In the genomic region with DNA sequence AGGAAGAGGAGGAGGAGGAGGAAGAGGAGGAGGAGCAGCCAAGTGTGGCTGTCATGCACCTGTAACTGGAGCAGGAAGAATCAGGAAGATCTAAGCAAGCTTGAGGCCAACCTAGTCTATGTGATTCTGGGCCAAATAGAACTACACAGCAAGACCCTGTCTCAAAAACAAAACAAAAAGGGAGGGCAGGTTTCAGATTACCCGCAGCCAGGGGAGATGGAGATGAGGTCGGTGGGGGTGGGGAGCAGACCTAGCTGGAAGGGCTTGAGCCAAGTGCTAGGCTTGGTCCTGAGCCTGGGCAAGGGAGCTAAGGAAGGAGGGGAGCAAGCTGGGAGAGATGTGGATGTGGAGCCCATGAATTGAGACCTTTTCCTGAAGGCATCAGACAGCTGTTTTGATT, we compare ENCODE assay signal across 24 mouse cellular contexts. TPM values are rescaled to one million over a fixed set of nuclear protein-coding genes. Genes with fewer than 3 reads are reported as not detected.
DNase-seq lines count a peak whose midpoint lies in the region; ATAC-seq and TF ChIP-seq lines count a peak whose summit lies in the region.
"Had no signal": no experiment of that assay in that cellular context is flagged by ENCODE, and none has a peak within 500 bp of the region (broad histone marks: within the 10 kb centered on the region; RNA-seq: fewer than 3 reads in every experiment).

No protein-coding gene starts in this region.

- H3K9ac ChIP-seq in kidney, postnatal 0 days (ENCODE audit: low read depth, low read length), result no peak overlapping the region
- H3K9ac ChIP-seq in midbrain, embryonic 16.5 days (ENCODE audit: low read depth, low read length), result no peak overlapping the region

- H3K27me3 ChIP-seq in kidney, postnatal 0 days (ENCODE audit: insufficient read depth, low read length), result no peaks in the 10 kb centered on the region
- no peaks in the 10 kb centered on the region for H3K27me3 ChIP-seq in kidney, adult 2 months (replicated peaks; ENCODE audit: control insufficient read depth, insufficient read depth, low read length)
- peaks cover 15% of the 10 kb centered on the region for H3K27me3 ChIP-seq in midbrain, embryonic 16.5 days (ENCODE audit: control insufficient read depth, insufficient read depth, low read depth, low read length)
- H3K27me3 ChIP-seq: Patski had no signal

- TF ChIP-seq CTCF in kidney, postnatal 0 days (IDR thresholded peaks at IDR 0.05; ENCODE audit: low read depth), result no peak
- no peak for TF ChIP-seq CTCF in kidney, adult 2 months (conservative IDR thresholded peaks at IDR 0.05; ENCODE audit: insufficient read depth, insufficient read length, low read depth, low read length)

- TF ChIP-seq POLR2A in kidney, adult 2 months (IDR thresholded peaks at IDR 0.05; ENCODE audit: low read depth, low read length), result no peak

- peak; percentile 11 for DNase-seq in kidney, postnatal 0 days (ENCODE audit: low spot score)
- DNase-seq in kidney, adult 2 months, result no peak
- DNase-seq in ES-CJ7 (ENCODE audit: low read depth, low spot score) (peak; percentile 58), R1 (ENCODE audit: low read depth, low spot score) (peak; percentile 50), ZHBTc4 (ENCODE audit: low read depth, low spot score) (peak; percentile 33)
- no peak for DNase-seq in cerebellum, adult 9-11 months
- DNase-seq in lung, adult 18-20 months, result no peak
- DNase-seq: adrenal gland, adult 2 months; adrenal gland, adult 8-10 months; adrenal gland, postnatal 10 days; adrenal gland, postnatal 14 days; adrenal gland, postnatal 25 days; adrenal gland, postnatal 36 days; B cell, adult 2 months; cerebellum, adult 11 months; cerebellum, adult 11-12 months; cerebellum, adult 18-20 months; cerebellum, adult 2 months; cerebellum, adult 8-10 months had no signal

- no peak overlapping the region for H3K4me3 ChIP-seq in kidney, postnatal 0 days (replicated peaks; ENCODE audit: low read depth, low read length)
- H3K4me3 ChIP-seq in kidney, adult 2 months (ENCODE audit: insufficient read depth, low read depth, low read length), result no peak overlapping the region
- H3K4me3 ChIP-seq in midbrain, embryonic 16.5 days (ENCODE audit: low read depth, low read length), result no peak overlapping the region

- no peaks in the 10 kb centered on the region for H3K9me3 ChIP-seq in kidney, postnatal 0 days (replicated peaks; ENCODE audit: low read length)
- H3K9me3 ChIP-seq in midbrain, embryonic 16.5 days (replicated peaks; ENCODE audit: control insufficient read depth, low read length, poor library complexity, severe bottlenecking), result no peaks in the 10 kb centered on the region

- no peaks in the 10 kb centered on the region for H3K36me3 ChIP-seq in kidney, postnatal 0 days (ENCODE audit: insufficient read depth, low read length)
- H3K36me3 ChIP-seq in kidney, adult 2 months (ENCODE audit: control insufficient read depth, insufficient read depth, low read length), result no peaks in the 10 kb centered on the region
- no peaks in the 10 kb centered on the region for H3K36me3 ChIP-seq in midbrain, embryonic 16.5 days (ENCODE audit: control insufficient read depth, insufficient read depth, low read length)
- H3K36me3 ChIP-seq: G1E had no signal

- WGBS in kidney, postnatal 0 days, result 2% methylated on average over 2 of the region's 2 CpGs
- WGBS in kidney, adult 2 months, result 17% methylated on average over 2 of the region's 2 CpGs
- WGBS in midbrain, embryonic 16.5 days, result 11% methylated on average over 2 of the region's 2 CpGs

- ATAC-seq in kidney, postnatal 0 days (replicated peaks; ENCODE audit: low FRiP score, low read depth), result no peak
- no peak for ATAC-seq in midbrain, embryonic 16.5 days
- ATAC-seq: activated CD4-positive, CD25-positive, alpha-beta regulatory T cell, adult 4 months; CD4-positive, CD25-positive, alpha-beta regulatory T cell, adult 4 months; Patski had no signal

- no peak overlapping the region for H3K4me2 ChIP-seq in kidney, postnatal 0 days (ENCODE audit: low read length)
- H3K4me2 ChIP-seq in midbrain, embryonic 16.5 days (ENCODE audit: low read length), result no peak overlapping the region

- 0 out of 2 replicates have a peak, but pooled peaks cover 5% of the 10 kb centered on the region for H3K4me1 ChIP-seq in kidney, postnatal 0 days (replicated peaks; ENCODE audit: insufficient read depth, low read length)
- peaks cover 3% of the 10 kb centered on the region; the same call in 1 of the 2 replicates for H3K4me1 ChIP-seq in kidney, adult 2 months (ENCODE audit: control insufficient read depth, insufficient read depth, low read length)
- no peaks in the 10 kb centered on the region for H3K4me1 ChIP-seq in midbrain, embryonic 16.5 days (ENCODE audit: control insufficient read depth, insufficient read depth, low read length)

- no peak overlapping the region for H3K27ac ChIP-seq in kidney, postnatal 0 days
- no peak overlapping the region for H3K27ac ChIP-seq in kidney, adult 2 months (ENCODE audit: insufficient read depth, low read depth, low read length)
- H3K27ac ChIP-seq in midbrain, embryonic 16.5 days (ENCODE audit: low read length), result no peak overlapping the region

RNA-seq across cellular contexts. Expression of gene Adprhl2, which starts 14.7 kb away (rescaled TPM):
- 64.5 and 65.2 TPM in 2 replicates for polyA plus RNA-seq in kidney, postnatal 0 days (2015; fragmentation: Nextera tagmentation; extraction: Ambion mirVana)
- polyA plus RNA-seq in kidney, adult 2 months (2012; rRNA removed), result 36.0 and 43.0 TPM in 2 replicates
- 83.9 and 87.5 TPM in 2 replicates for polyA plus RNA-seq in midbrain, embryonic 16.5 days (2015; fragmentation: Nextera tagmentation; extraction: Ambion mirVana)

RNA-seq across cellular contexts. Expression of gene Tekt2, which starts 18.7 kb away (rescaled TPM):
- polyA plus RNA-seq in kidney, postnatal 0 days (2015; fragmentation: Nextera tagmentation; extraction: Ambion mirVana), result 2.1 TPM in 2 replicates
- 1.1 and 2.0 TPM in 2 replicates for polyA plus RNA-seq in kidney, adult 2 months (2012; rRNA removed)
- polyA plus RNA-seq in midbrain, embryonic 16.5 days (2015; fragmentation: Nextera tagmentation; extraction: Ambion mirVana), result 15.3 and 17.3 TPM in 2 replicates
- polyA plus RNA-seq: CD4-positive, CD25-positive, alpha-beta regulatory T cell, adult 4 months; G1E had no signal

RNA-seq across cellular contexts. Expression of gene Col8a2, which starts 20.2 kb away (rescaled TPM):
- 7.9 and 8.1 TPM in 2 replicates for polyA plus RNA-seq in kidney, postnatal 0 days (2015; fragmentation: Nextera tagmentation; extraction: Ambion mirVana)
- polyA plus RNA-seq in kidney, adult 2 months (2012; rRNA removed), result 0.27 and 0.31 TPM in 2 replicates
- 2.2 and 2.5 TPM in 2 replicates for polyA plus RNA-seq in midbrain, embryonic 16.5 days (2015; fragmentation: Nextera tagmentation; extraction: Ambion mirVana)
- polyA plus RNA-seq: activated CD4-positive, CD25-positive, alpha-beta regulatory T cell, adult 4 months; CD4-positive, CD25-positive, alpha-beta regulatory T cell, adult 4 months; G1E had no signal

RNA-seq across cellular contexts. Expression of gene Trappc3, which starts 44.7 kb away (rescaled TPM):
- 115 and 121 TPM in 2 replicates for polyA plus RNA-seq in kidney, postnatal 0 days (2015; fragmentation: Nextera tagmentation; extraction: Ambion mirVana)
- polyA plus RNA-seq in kidney, adult 2 months (2012; rRNA removed), result 57.7 and 75.5 TPM in 2 replicates
- 193 and 198 TPM in 2 replicates for polyA plus RNA-seq in midbrain, embryonic 16.5 days (2015; fragmentation: Nextera tagmentation; extraction: Ambion mirVana)

RNA-seq across cellular contexts. Expression of gene Map7d1, which starts 50.7 kb away (rescaled TPM):
- polyA plus RNA-seq in kidney, postnatal 0 days (2015; fragmentation: Nextera tagmentation; extraction: Ambion mirVana), result 22.4 and 27.3 TPM in 2 replicates
- polyA plus RNA-seq in kidney, adult 2 months (2012; rRNA removed), result 28.3 and 30.3 TPM in 2 replicates
- polyA plus RNA-seq in midbrain, embryonic 16.5 days (2015; fragmentation: Nextera tagmentation; extraction: Ambion mirVana), result 66.1 and 68.2 TPM in 2 replicates

Comparison
In these comparisons a context has a peak if more than half of its experiments do, and no peak if none do; other contexts are left out.
1. DNase-seq: peak in kidney, postnatal 0 days (single experiment), ES-CJ7 (single experiment), R1 (single experiment) and ZHBTc4 (single experiment); none in kidney, adult 2 months (single experiment), cerebellum, adult 9-11 months (single experiment) and lung, adult 18-20 months (0 of 2).